Mouse (Mus musculus) heart, adult 2 months (tissue): ENCODE results near the gene Fnip1. TPM values are rescaled to one million over a fixed set of nuclear protein-coding genes. Genes with fewer than 3 reads are reported as not detected.

Experiments used
- DNase-seq, 2 experiments: peaks; one replicate each; pipeline ENCODE4 v3.0.0; 2021
- H3K27ac ChIP-seq: fragments of 200-600 bp; 2 replicates; pipeline ENCODE4 v1.8.1; 2022
- H3K27me3 ChIP-seq: fragments of 200-500 bp; 2 replicates; pipeline ENCODE4 v1.6.1; 2012; ENCODE audit warnings: mild to moderate bottlenecking, low read length, inconsistent platforms, mixed read lengths; ENCODE audit not compliant: control insufficient read depth, insufficient read depth
- H3K36me3 ChIP-seq: fragments of 200-500 bp; 2 replicates; pipeline ENCODE4 v1.6.1; 2012; ENCODE audit warnings: low read length, inconsistent platforms; ENCODE audit not compliant: control insufficient read depth, insufficient read depth
- H3K4me1 ChIP-seq: fragments of 200-500 bp; 2 replicates; pipeline ENCODE4 v1.6.1; 2011; ENCODE audit warnings: low read length; ENCODE audit not compliant: control insufficient read depth, insufficient read depth
- H3K4me3 ChIP-seq: fragments of 200-600 bp; 2 replicates; pipeline ENCODE4 v1.8.1; 2022
- H3K79me2 ChIP-seq: fragments of 200-500 bp; replicated peaks from 2 replicates; pipeline ENCODE4 v1.6.1; 2012; ENCODE audit warnings: mild to moderate bottlenecking, inconsistent platforms, low read length, moderate library complexity, mixed read lengths; ENCODE audit not compliant: control insufficient read depth, insufficient read depth
- H3K9ac ChIP-seq: fragments of 200-500 bp; 2 replicates; pipeline ENCODE4 v1.6.1; 2012; ENCODE audit warnings: low read depth, mild to moderate bottlenecking, control low read depth, inconsistent platforms, low read length, mixed read lengths
- CTCF ChIP-seq: fragments of 200-600 bp; IDR thresholded peaks from 2 replicates; pipeline ENCODE4 v1.8.1; 2022; ENCODE audit warnings: antibody characterized with exemption, mild to moderate bottlenecking, moderate library complexity
- EP300 ChIP-seq: fragments of 200-500 bp; IDR thresholded peaks from 2 replicates; pipeline ENCODE4 v1.6.1; 2011; ENCODE audit warnings: low read depth, low read length, control low read depth; ENCODE audit not compliant: insufficient read depth
- POLR2A ChIP-seq: fragments of 200-500 bp; IDR thresholded peaks from 2 replicates; pipeline ENCODE4 v1.6.1; 2011; ENCODE audit warnings: mild to moderate bottlenecking, low read depth, low read length, control low read depth; ENCODE audit not compliant: insufficient read depth
- WGBS: fragments of 180-500 bp; shearing (Covaris S2); methylation state at CpG from one replicate; pipeline ENCODE4 v1.1.7; 2018; 5-methylcytosine and 5-hydroxymethylcytosine counted together
- intact Hi-C: fragments of 180-260 bp; cut with DNase I; formaldehyde crosslinking; loops from one replicate; pipeline ENCODE4 v1.15.1; 2025
- polyA plus RNA-seq: library from polyadenylated mRNA; depleted of rRNA; stranded (reverse); fragments of >200 nt; gene quantifications from 2 replicates; pipeline ENCODE4 v1.2.3, GENCODE M21; 2012
- total RNA-seq, 2 experiments: library from RNA; stranded (reverse); gene quantifications; 2 replicates each; pipeline ENCODE4 v1.2.3; 2021

The Fnip1 gene
- total and polyA plus RNA-seq, 3 experiments: 4.8 to 42.9 (median 30.4) TPM

- Histone ChIP-seq H3K9ac (no peak overlapping the region), H3K79me2 (peaks cover 3% of the 10 kb centered on the region), H3K27ac (peak overlapping the region; percentile 47), H3K36me3 (peaks cover 18% of the 10 kb centered on the region), H3K27me3 (no peaks in the 10 kb centered on the region), H3K4me1 (peaks cover 8% of the 10 kb centered on the region), H3K4me3 (no peak overlapping the region)
- no peak for DNase-seq
- WGBS: 21% methylated on average over 3 of the region's 3 CpGs
- TF ChIP-seq CTCF: no peak
- intact Hi-C loops: no loop called here
These were observed 26.7 kb downstream of the Fnip1 start for GRCm38 (mm10) chr11:54464557-54465244.

GRCm38 (mm10) chr11:54472231-54472630 lies 34.2 kb downstream of the Fnip1 start:
- intact Hi-C loops: loop anchor here (10.0 kb wide), 2 partner anchors 117 to 167 kb away; partner anchors contain the start of gene Acsl6
- DNase-seq: no peak
- H3K27ac ChIP-seq: no peak overlapping the region
- TF ChIP-seq CTCF (no peak), POLR2A (no peak), EP300 (no peak)
- H3K79me2 ChIP-seq: peaks cover 5% of the 10 kb centered on the region
- no peak overlapping the region for H3K9ac ChIP-seq
- no peaks in the 10 kb centered on the region for H3K27me3 ChIP-seq
- 92% methylated on average over 4 of the region's 4 CpGs for WGBS
- H3K4me1 ChIP-seq: no peaks in the 10 kb centered on the region
- H3K4me3 ChIP-seq: no peak overlapping the region
- no peaks in the 10 kb centered on the region; the same call in none of the 2 replicates for H3K36me3 ChIP-seq

- Histone ChIP-seq H3K27ac (no peak overlapping the region), H3K27me3 (no peaks in the 10 kb centered on the region), H3K4me3 (no peak overlapping the region), H3K4me1 (no peaks in the 10 kb centered on the region), H3K9ac (no peak overlapping the region), H3K79me2 (no peaks in the 10 kb centered on the region), H3K36me3 (no peaks in the 10 kb centered on the region)
- intact Hi-C loops: loop anchor here (10.0 kb wide), 2 partner anchors 124 to 174 kb away; partner anchors contain the start of gene Acsl6
- WGBS: 91% methylated on average over 1 of the region's 1 CpGs
- DNase-seq: no peak
- TF ChIP-seq CTCF (peak; percentile 72), EP300 (no peak), POLR2A (no peak)
These were observed 40.4 kb downstream of the Fnip1 start for GRCm38 (mm10) chr11:54478414-54478813.

- no peaks in the 10 kb centered on the region for H3K27me3 ChIP-seq
- intact Hi-C loops: no loop called here
- TF ChIP-seq CTCF (no peak), POLR2A (no peak), EP300 (no peak)
- H3K9ac ChIP-seq: no peak overlapping the region
- no peak overlapping the region for H3K4me3 ChIP-seq
- H3K36me3 ChIP-seq: peaks cover 3% of the 10 kb centered on the region
- no peaks in the 10 kb centered on the region for H3K4me1 ChIP-seq
- no peaks in the 10 kb centered on the region; the same call in 1 of the 2 replicates for H3K79me2 ChIP-seq
- no peak for DNase-seq
- 90% methylated on average over 3 of the region's 3 CpGs for whole genome bisulfite sequencing
- H3K27ac ChIP-seq: no peak overlapping the region
These were observed 48.0 kb downstream of the Fnip1 start for GRCm38 (mm10) chr11:54486041-54486440.

GRCm38 (mm10) chr11:54491946-54492558 lies 54.1 kb downstream of the Fnip1 start:
- Histone ChIP-seq H3K9ac (no peak overlapping the region), H3K4me3 (no peak overlapping the region), H3K79me2 (no peaks in the 10 kb centered on the region), H3K27me3 (no peaks in the 10 kb centered on the region), H3K27ac (no peak overlapping the region), H3K36me3 (peaks cover 12% of the 10 kb centered on the region), H3K4me1 (no peaks in the 10 kb centered on the region)
- DNase-seq: no peak
- intact Hi-C loops: no loop called here
- WGBS: 91% methylated on average over 1 of the region's 1 CpGs
- TF ChIP-seq CTCF: no peak
- no peak for TF ChIP-seq POLR2A
- TF ChIP-seq EP300: no peak

- Histone ChIP-seq H3K79me2 (no peaks in the 10 kb centered on the region), H3K4me1 (no peaks in the 10 kb centered on the region), H3K36me3 (peaks cover 12% of the 10 kb centered on the region), H3K9ac (no peak overlapping the region), H3K27ac (no peak overlapping the region), H3K27me3 (no peaks in the 10 kb centered on the region), H3K4me3 (no peak overlapping the region)
- no peak for DNase-seq
- TF ChIP-seq POLR2A (no peak), CTCF (no peak), EP300 (no peak)
- intact Hi-C loops: no loop called here
- 60% methylated on average over 4 of the region's 4 CpGs for WGBS
These were observed 54.6 kb downstream of the Fnip1 start for GRCm38 (mm10) chr11:54492559-54492958.
